Mouse (Mus musculus) frontal cortex, postnatal 25 days (tissue): ENCODE results near the gene Carmil1.
A peak's percentile ranks its signal among the peaks of the same experiment; 100 is the strongest.

Experiments used
- DNase-seq, 2 experiments: peaks; one replicate each; pipeline ENCODE4 v3.0.0; 2022; ENCODE audit warnings: low spot score in 2 of 2

Carmil1 gene

GRCm38 (mm10) chr13:24280439-24281431, at the start of gene Carmil1:
Carmil1 (minus strand) TSS chr13:24280795.
- DNase-seq: peak; percentile 73 to 77

GRCm38 (mm10) chr13:24330128-24330527, 49.5 kb upstream of the Carmil1 start:
- DNase-seq: no peak

GRCm38 (mm10) chr13:24328036-24328817, 47.6 kb upstream of the Carmil1 start:
- DNase-seq: no peak

GRCm38 (mm10) chr13:24327201-24327600, 46.6 kb upstream of the Carmil1 start, which contains the start of gene Cmah:
Cmah (plus strand) TSS chr13:24327404.
- DNase-seq: no peak

- DNase-seq: no peak
Observed at GRCm38 (mm10) chr13:24321313-24321712, 40.7 kb upstream of the Carmil1 start.

- DNase-seq: peak in 1 of 2 experiments; percentile 15
Observed at GRCm38 (mm10) chr13:24318618-24319017, 38.0 kb upstream of the Carmil1 start.

- no peak for DNase-seq
Observed at GRCm38 (mm10) chr13:24316563-24316962, 36.0 kb upstream of the Carmil1 start.

GRCm38 (mm10) chr13:24311011-24311940, 30.7 kb upstream of the Carmil1 start:
- DNase-seq: no peak

GRCm38 (mm10) chr13:24306248-24306647, 25.7 kb upstream of the Carmil1 start:
- no peak for DNase-seq

- DNase-seq: no peak
Observed at GRCm38 (mm10) chr13:24305486-24305885, 24.9 kb upstream of the Carmil1 start.

- no peak for DNase-seq
Observed at GRCm38 (mm10) chr13:24297252-24297651, 16.7 kb upstream of the Carmil1 start.

GRCm38 (mm10) chr13:24287381-24287780, 6.8 kb upstream of the Carmil1 start:
- DNase-seq: no peak

GRCm38 (mm10) chr13:24279762-24280438, 695 bp downstream of the Carmil1 start:
- no peak for DNase-seq

GRCm38 (mm10) chr13:24279407-24279761, 1.2 kb downstream of the Carmil1 start:
- no peak for DNase-seq

- DNase-seq: no peak
Observed at GRCm38 (mm10) chr13:24272740-24273377, 7.7 kb downstream of the Carmil1 start.

GRCm38 (mm10) chr13:24269100-24269465, 11.5 kb downstream of the Carmil1 start:
- DNase-seq: no peak

- no peak for DNase-seq
Observed at GRCm38 (mm10) chr13:24268355-24269099, 12.1 kb downstream of the Carmil1 start.

- no peak for DNase-seq
Observed at GRCm38 (mm10) chr13:24264760-24265159, 15.8 kb downstream of the Carmil1 start.

GRCm38 (mm10) chr13:24263560-24263959, 17.0 kb downstream of the Carmil1 start:
- DNase-seq: no peak
